Mouse (Mus musculus): ENCODE measurements around the gene Ctso.
A peak's percentile ranks its signal among the peaks of the same experiment; 100 is the strongest.

Gene Ctso

GRCm38 (mm10) chr3:81932141-81933101 lies at the start of gene Ctso:
TSS of gene Ctso (plus strand) at chr3:81932601.
- DNase-seq (ENCODE audit: low spot score) = peak; percentile 79

GRCm38 (mm10) chr3:81883916-81884315 lies 48.5 kb upstream of the Ctso start:
- DNase-seq (ENCODE audit: low spot score) = no peak

- DNase-seq (ENCODE audit: low spot score) = no peak
These were observed 46.8 kb upstream of the Ctso start for GRCm38 (mm10) chr3:81885566-81885965.

GRCm38 (mm10) chr3:81889137-81889536 lies 43.3 kb upstream of the Ctso start:
- no peak for DNase-seq (ENCODE audit: low spot score)

- DNase-seq (ENCODE audit: low spot score) = no peak
These were observed 21.9 kb upstream of the Ctso start for GRCm38 (mm10) chr3:81910286-81911036.

GRCm38 (mm10) chr3:81916030-81916686 lies 16.2 kb upstream of the Ctso start:
- DNase-seq (ENCODE audit: low spot score) = no peak

- no peak for DNase-seq (ENCODE audit: low spot score)
These were observed 15.0 kb upstream of the Ctso start for GRCm38 (mm10) chr3:81917354-81917935.

- no peak for DNase-seq (ENCODE audit: low spot score)
These were observed 14.2 kb upstream of the Ctso start for GRCm38 (mm10) chr3:81918215-81918614.

- no peak for DNase-seq (ENCODE audit: low spot score)
These were observed 12.7 kb upstream of the Ctso start for GRCm38 (mm10) chr3:81919681-81920080.

GRCm38 (mm10) chr3:81922910-81923309 lies 9.5 kb upstream of the Ctso start:
- DNase-seq (ENCODE audit: low spot score) = no peak

- peak; percentile 72 for DNase-seq (ENCODE audit: low spot score)
These were observed 7.5 kb upstream of the Ctso start for GRCm38 (mm10) chr3:81924931-81925330.

- no peak for DNase-seq (ENCODE audit: low spot score)
These were observed 6.5 kb upstream of the Ctso start for GRCm38 (mm10) chr3:81925856-81926255.

- no peak for DNase-seq (ENCODE audit: low spot score)
These were observed 5.6 kb upstream of the Ctso start for GRCm38 (mm10) chr3:81926764-81927325.

- DNase-seq (ENCODE audit: low spot score) = no peak
These were observed 3.3 kb upstream of the Ctso start for GRCm38 (mm10) chr3:81929073-81929472.

- DNase-seq (ENCODE audit: low spot score) = no peak
These were observed 706 bp upstream of the Ctso start for GRCm38 (mm10) chr3:81931695-81932094.

GRCm38 (mm10) chr3:81933348-81933747 lies 947 bp downstream of the Ctso start:
- no peak for DNase-seq (ENCODE audit: low spot score)

GRCm38 (mm10) chr3:81938924-81939323 lies 6.5 kb downstream of the Ctso start:
- no peak for DNase-seq (ENCODE audit: low spot score)

GRCm38 (mm10) chr3:81942341-81942740 lies 9.9 kb downstream of the Ctso start:
- DNase-seq (ENCODE audit: low spot score) = no peak

- DNase-seq (ENCODE audit: low spot score) = no peak
These were observed 10.7 kb downstream of the Ctso start for GRCm38 (mm10) chr3:81943097-81943496.

GRCm38 (mm10) chr3:81944851-81945393 lies 12.5 kb downstream of the Ctso start:
- no peak for DNase-seq (ENCODE audit: low spot score)

GRCm38 (mm10) chr3:81949048-81949447 lies 16.6 kb downstream of the Ctso start:
- DNase-seq (ENCODE audit: low spot score) = no peak

Measured in left cerebral cortex, adult 11 months (tissue).